Mouse (Mus musculus): Measurements from ENCODE around the gene Arsa. TPM values are rescaled to one million over a fixed set of nuclear protein-coding genes. Genes with fewer than 3 reads are reported as not detected.

Gene Arsa
- polyA plus RNA-seq, 1 experiment from 2014 or later = 22.1 TPM

GRCm38 (mm10) chr15:89430341-89430740, 46.9 kb downstream of the Arsa start:
- Histone ChIP-seq H3K27me3 (ENCODE audit: control insufficient read depth, insufficient read depth, low read depth, low read length) (no peaks in the 10 kb centered on the region), H3K27ac (ENCODE audit: low read length) (peak overlapping the region; percentile 98), H3K4me2 (ENCODE audit: low read depth, low read length) (peak overlapping the region; percentile 93), H3K36me3 (ENCODE audit: control insufficient read depth, insufficient read depth, low read length) (peaks cover 5% of the 10 kb centered on the region), H3K4me3 (ENCODE audit: low read length) (peak overlapping the region; percentile 84), H3K9me3 (ENCODE audit: control insufficient read depth, low read length) (no peaks in the 10 kb centered on the region), H3K9ac (ENCODE audit: low read length) (peak overlapping the region; percentile 85), H3K4me1 (replicated peaks; ENCODE audit: control insufficient read depth, insufficient read depth, low read length) (peaks cover 8% of the 10 kb centered on the region; the same call in 1 of the 2 replicates)
- ATAC-seq (ENCODE audit: low read depth) = no peak
- 42% methylated on average over 6 of the region's 6 CpGs for WGBS

GRCm38 (mm10) chr15:89429352-89430221, 47.6 kb downstream of the Arsa start, which contains the start of the genes C730034F03Rik, Gm44502 and Chkb:
TSS of gene C730034F03Rik (plus strand) at chr15:89429589.
TSS of gene Gm44502 (minus strand) at chr15:89429696.
TSS of gene Chkb (minus strand) at chr15:89429908.
- WGBS = under 1% methylated on average over 69 of the region's 70 CpGs
- Histone ChIP-seq H3K27me3 (ENCODE audit: control insufficient read depth, insufficient read depth, low read depth, low read length) (no peaks in the 10 kb centered on the region), H3K4me3 (ENCODE audit: low read length) (peak within 1 kb of the TSS; percentile 84), H3K27ac (ENCODE audit: low read length) (peak within 1 kb of the TSS; percentile 98), H3K4me1 (replicated peaks; ENCODE audit: control insufficient read depth, insufficient read depth, low read length) (peaks cover 8% of the 10 kb centered on the region; the same call in 1 of the 2 replicates), H3K9me3 (ENCODE audit: control insufficient read depth, low read length) (no peaks in the 10 kb centered on the region), H3K36me3 (ENCODE audit: control insufficient read depth, insufficient read depth, low read length) (peaks cover 5% of the 10 kb centered on the region), H3K4me2 (ENCODE audit: low read depth, low read length) (peak within 1 kb of the TSS; percentile 93), H3K9ac (ENCODE audit: low read length) (peak within 1 kb of the TSS; percentile 85)
- ATAC-seq (ENCODE audit: low read depth) = peak; percentile 94

- Histone ChIP-seq H3K9ac (ENCODE audit: low read length) (peak overlapping the region; percentile 85), H3K27ac (ENCODE audit: low read length) (peak overlapping the region; percentile 98; the same call in 1 of the 2 replicates), H3K4me1 (replicated peaks; ENCODE audit: control insufficient read depth, insufficient read depth, low read length) (peaks cover 8% of the 10 kb centered on the region; the same call in 1 of the 2 replicates), H3K9me3 (ENCODE audit: control insufficient read depth, low read length) (no peaks in the 10 kb centered on the region), H3K27me3 (ENCODE audit: control insufficient read depth, insufficient read depth, low read depth, low read length) (no peaks in the 10 kb centered on the region), H3K4me3 (ENCODE audit: low read length) (peak overlapping the region; percentile 84), H3K4me2 (ENCODE audit: low read depth, low read length) (peak overlapping the region; percentile 93), H3K36me3 (ENCODE audit: control insufficient read depth, insufficient read depth, low read length) (peaks cover 5% of the 10 kb centered on the region)
- peak; percentile 23 for ATAC-seq (ENCODE audit: low read depth)
- 3% methylated on average over 21 of the region's 22 CpGs for WGBS
Measured at GRCm38 (mm10) chr15:89428821-89429351, 48.3 kb downstream of the Arsa start.

GRCm38 (mm10) chr15:89428136-89428790, 49.0 kb downstream of the Arsa start:
- H3K9me3 ChIP-seq (ENCODE audit: control insufficient read depth, low read length) = no peaks in the 10 kb centered on the region
- peak overlapping the region; percentile 93 for H3K4me2 ChIP-seq (ENCODE audit: low read depth, low read length)
- H3K4me1 ChIP-seq (replicated peaks; ENCODE audit: control insufficient read depth, insufficient read depth, low read length) = peaks cover 8% of the 10 kb centered on the region; the same call in 1 of the 2 replicates
- no peak for ATAC-seq (ENCODE audit: low read depth)
- peaks cover 5% of the 10 kb centered on the region for H3K36me3 ChIP-seq (ENCODE audit: control insufficient read depth, insufficient read depth, low read length)
- 82% methylated on average over 19 of the region's 19 CpGs for WGBS
- H3K4me3 ChIP-seq (ENCODE audit: low read length) = peak overlapping the region; percentile 84
- H3K9ac ChIP-seq (ENCODE audit: low read length) = peak overlapping the region; percentile 85; the same call in 1 of the 2 replicates
- no peak overlapping the region for H3K27ac ChIP-seq (ENCODE audit: low read length)
- no peaks in the 10 kb centered on the region for H3K27me3 ChIP-seq (ENCODE audit: control insufficient read depth, insufficient read depth, low read depth, low read length)

- Histone ChIP-seq H3K4me2 (ENCODE audit: low read depth, low read length) (no peak overlapping the region), H3K27me3 (ENCODE audit: control insufficient read depth, insufficient read depth, low read depth, low read length) (no peaks in the 10 kb centered on the region), H3K27ac (ENCODE audit: low read length) (no peak overlapping the region), H3K36me3 (ENCODE audit: control insufficient read depth, insufficient read depth, low read length) (peaks cover 5% of the 10 kb centered on the region), H3K4me3 (ENCODE audit: low read length) (no peak overlapping the region), H3K9ac (ENCODE audit: low read length) (no peak overlapping the region), H3K4me1 (replicated peaks; ENCODE audit: control insufficient read depth, insufficient read depth, low read length) (peaks cover 8% of the 10 kb centered on the region; the same call in 1 of the 2 replicates), H3K9me3 (ENCODE audit: control insufficient read depth, low read length) (no peaks in the 10 kb centered on the region)
- ATAC-seq (ENCODE audit: low read depth) = no peak
- WGBS = 90% methylated on average over 10 of the region's 10 CpGs
Measured at GRCm38 (mm10) chr15:89426716-89427115, 50.5 kb downstream of the Arsa start.

- Histone ChIP-seq H3K27ac (ENCODE audit: low read length) (no peak within 1 kb of the TSS), H3K9ac (ENCODE audit: low read length) (no peak within 1 kb of the TSS)
Measured at GRCm38 (mm10) chr15:89425711-89426121, 51.5 kb downstream of the Arsa start, which contains the start of gene Cpt1b. TSS of gene Cpt1b (minus strand) at chr15:89425863.

GRCm38 (mm10) chr15:89424621-89425020, 52.6 kb downstream of the Arsa start:
- H3K4me1 ChIP-seq (replicated peaks; ENCODE audit: control insufficient read depth, insufficient read depth, low read length) = peaks cover 4% of the 10 kb centered on the region; the same call in 1 of the 2 replicates
- 84% methylated on average over 8 of the region's 8 CpGs for WGBS
- no peak for ATAC-seq (ENCODE audit: low read depth)
- H3K27ac ChIP-seq (ENCODE audit: low read length) = no peak overlapping the region
- no peaks in the 10 kb centered on the region for H3K27me3 ChIP-seq (ENCODE audit: control insufficient read depth, insufficient read depth, low read depth, low read length)
- peaks cover 5% of the 10 kb centered on the region for H3K36me3 ChIP-seq (ENCODE audit: control insufficient read depth, insufficient read depth, low read length)
- no peak overlapping the region for H3K4me3 ChIP-seq (ENCODE audit: low read length)
- H3K9me3 ChIP-seq (ENCODE audit: control insufficient read depth, low read length) = no peaks in the 10 kb centered on the region
- H3K4me2 ChIP-seq (ENCODE audit: low read depth, low read length) = no peak overlapping the region
- H3K9ac ChIP-seq (ENCODE audit: low read length) = no peak overlapping the region

More at GRCm38 (mm10) chr15:89425711-89426121, 51.5 kb downstream of the Arsa start, which contains the start of gene Cpt1b:
- Histone ChIP-seq H3K9me3 (ENCODE audit: control insufficient read depth, low read length) (no peaks in the 10 kb centered on the region), H3K4me2 (ENCODE audit: low read depth, low read length) (no peak within 1 kb of the TSS), H3K4me1 (replicated peaks; ENCODE audit: control insufficient read depth, insufficient read depth, low read length) (peaks cover 8% of the 10 kb centered on the region; the same call in 1 of the 2 replicates), H3K4me3 (ENCODE audit: low read length) (no peak within 1 kb of the TSS), H3K27me3 (ENCODE audit: control insufficient read depth, insufficient read depth, low read depth, low read length) (no peaks in the 10 kb centered on the region), H3K36me3 (ENCODE audit: control insufficient read depth, insufficient read depth, low read length) (peaks cover 5% of the 10 kb centered on the region)
- ATAC-seq (ENCODE audit: low read depth) = no peak
- WGBS = 39% methylated on average over 6 of the region's 6 CpGs
